20 mouse cellular contexts compared by ENCODE assay signal in the genomic region with DNA sequence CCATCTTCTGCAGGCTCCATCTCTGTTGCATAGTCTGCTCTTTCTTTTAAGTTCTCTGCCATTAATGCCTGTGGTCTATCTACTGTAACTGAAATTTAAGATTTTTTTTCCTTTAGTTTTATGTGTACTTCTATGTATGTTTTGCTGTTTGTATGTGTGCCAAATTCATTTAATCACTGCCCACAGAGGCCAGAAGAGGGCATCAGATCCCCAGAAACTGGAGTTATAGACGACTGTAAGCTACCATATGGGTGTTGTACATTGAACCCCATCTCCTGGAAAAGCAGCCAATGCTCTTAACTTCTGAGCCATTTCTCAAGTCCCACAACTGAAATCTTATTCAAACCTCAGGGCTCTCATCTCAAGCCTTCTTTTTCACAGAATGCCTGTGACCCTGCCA. TPM values are rescaled to one million over a fixed set of nuclear protein-coding genes. Genes with fewer than 3 reads are reported as not detected.
DNase-seq lines count a peak whose midpoint lies in the region; ATAC-seq and TF ChIP-seq lines count a peak whose summit lies in the region.
"Had no signal": no experiment of that assay in that cellular context is flagged by ENCODE, and none has a peak within 500 bp of the region (broad histone marks: within the 10 kb centered on the region; RNA-seq: fewer than 3 reads in every experiment).

No protein-coding gene starts in this region.

- no peaks in the 10 kb centered on the region for H3K9me3 ChIP-seq in intestine, postnatal 0 days (ENCODE audit: control insufficient read depth)
- H3K9me3 ChIP-seq in intestine, embryonic 16.5 days (ENCODE audit: control insufficient read depth, low read length), result peaks cover 6% of the 10 kb centered on the region; the same call in 1 of the 2 replicates
- no peaks in the 10 kb centered on the region; the same call in 1 of the 2 replicates for H3K9me3 ChIP-seq in midbrain, postnatal 0 days (ENCODE audit: low read length)
- H3K9me3 ChIP-seq in midbrain, embryonic 13.5 days, result peaks cover 6% of the 10 kb centered on the region; the same call in 1 of the 2 replicates
- H3K9me3 ChIP-seq: embryonic facial prominence, embryonic 15.5 days; lung, embryonic 15.5 days had no signal

- H3K9ac ChIP-seq in intestine, postnatal 0 days (ENCODE audit: low read depth, low read length), result no peak overlapping the region
- H3K9ac ChIP-seq in intestine, embryonic 16.5 days (ENCODE audit: low read depth, low read length), result no peak overlapping the region
- no peak overlapping the region for H3K9ac ChIP-seq in midbrain, postnatal 0 days (replicated peaks; ENCODE audit: low read length, poor library complexity, severe bottlenecking)
- H3K9ac ChIP-seq in midbrain, embryonic 13.5 days (replicated peaks), result no peak overlapping the region
- H3K9ac ChIP-seq: embryonic facial prominence, embryonic 15.5 days; lung, embryonic 15.5 days had no signal

- H3K4me3 ChIP-seq in intestine, postnatal 0 days (ENCODE audit: low read depth, low read length), result no peak overlapping the region
- no peak overlapping the region for H3K4me3 ChIP-seq in intestine, embryonic 16.5 days (ENCODE audit: low read length)
- H3K4me3 ChIP-seq in midbrain, postnatal 0 days (ENCODE audit: low read depth, low read length), result no peak overlapping the region
- no peak overlapping the region for H3K4me3 ChIP-seq in midbrain, embryonic 13.5 days (replicated peaks)
- H3K4me3 ChIP-seq: embryonic facial prominence, embryonic 15.5 days; lung, embryonic 15.5 days; myocyte had no signal

- H3K4me1 ChIP-seq in intestine, postnatal 0 days (replicated peaks; ENCODE audit: control insufficient read depth, insufficient read depth, low read length), result no peaks in the 10 kb centered on the region
- no peaks in the 10 kb centered on the region for H3K4me1 ChIP-seq in intestine, embryonic 16.5 days (ENCODE audit: control insufficient read depth, insufficient read depth, low read length)
- no peaks in the 10 kb centered on the region for H3K4me1 ChIP-seq in midbrain, postnatal 0 days (ENCODE audit: insufficient read depth, low read length)
- H3K4me1 ChIP-seq in midbrain, embryonic 13.5 days (replicated peaks), result no peaks in the 10 kb centered on the region
- H3K4me1 ChIP-seq: embryonic facial prominence, embryonic 15.5 days; lung, embryonic 15.5 days had no signal

- no peaks in the 10 kb centered on the region for H3K27me3 ChIP-seq in intestine, postnatal 0 days (replicated peaks; ENCODE audit: control insufficient read depth, insufficient read depth, low read length)
- no peaks in the 10 kb centered on the region for H3K27me3 ChIP-seq in intestine, embryonic 16.5 days (replicated peaks; ENCODE audit: control insufficient read depth, insufficient read depth, low read length)
- H3K27me3 ChIP-seq in midbrain, postnatal 0 days (ENCODE audit: insufficient read depth, low read length), result no peaks in the 10 kb centered on the region
- H3K27me3 ChIP-seq in midbrain, embryonic 13.5 days, result no peaks in the 10 kb centered on the region
- no peaks in the 10 kb centered on the region for H3K27me3 ChIP-seq in splenic B cell, adult 2 months (ENCODE audit: control insufficient read depth, insufficient read depth, low read length, poor library complexity, severe bottlenecking)
- H3K27me3 ChIP-seq: embryonic facial prominence, embryonic 15.5 days; lung, embryonic 15.5 days had no signal

- DNase-seq in midbrain, postnatal 0 days (ENCODE audit: low spot score), result no peak
- DNase-seq in MN1 (ENCODE audit: low spot score), result peak; percentile 37
- peak; percentile 13 for DNase-seq in splenic B cell, adult 2 months (ENCODE audit: low read depth, low spot score)
- no peak for DNase-seq in urinary bladder, adult 18-20 months (ENCODE audit: low spot score in 2 of 2)
- no peak for DNase-seq in thymus, postnatal 14 days
- DNase-seq: adrenal gland, adult 8-10 months; cerebellum, adult 18-20 months; heart, postnatal 14 days; kidney, adult 9 months; right cerebral cortex, postnatal 14 days had no signal

- no peak overlapping the region for H3K4me2 ChIP-seq in intestine, postnatal 0 days (replicated peaks; ENCODE audit: low read depth)
- H3K4me2 ChIP-seq in intestine, embryonic 16.5 days (ENCODE audit: low read depth, low read length), result no peak overlapping the region
- no peak overlapping the region for H3K4me2 ChIP-seq in midbrain, postnatal 0 days (ENCODE audit: low read depth, low read length, poor library complexity, severe bottlenecking)
- H3K4me2 ChIP-seq in midbrain, embryonic 13.5 days (replicated peaks), result no peak overlapping the region
- H3K4me2 ChIP-seq: embryonic facial prominence, embryonic 15.5 days; lung, embryonic 15.5 days had no signal

- H3K36me3 ChIP-seq in intestine, postnatal 0 days (ENCODE audit: control insufficient read depth, insufficient read depth), result no peaks in the 10 kb centered on the region
- H3K36me3 ChIP-seq in intestine, embryonic 16.5 days (ENCODE audit: control insufficient read depth, insufficient read depth, low read length), result no peaks in the 10 kb centered on the region
- no peaks in the 10 kb centered on the region for H3K36me3 ChIP-seq in midbrain, postnatal 0 days (ENCODE audit: insufficient read depth, low read length)
- H3K36me3 ChIP-seq in midbrain, embryonic 13.5 days, result no peaks in the 10 kb centered on the region
- no peaks in the 10 kb centered on the region for H3K36me3 ChIP-seq in splenic B cell, adult 2 months (ENCODE audit: control insufficient read depth, insufficient read depth, low read length, poor library complexity, severe bottlenecking)
- H3K36me3 ChIP-seq: embryonic facial prominence, embryonic 15.5 days; lung, embryonic 15.5 days had no signal

- no peak overlapping the region for H3K27ac ChIP-seq in intestine, postnatal 0 days (ENCODE audit: low read depth, low read length)
- no peak overlapping the region for H3K27ac ChIP-seq in intestine, embryonic 16.5 days (ENCODE audit: low read length)
- H3K27ac ChIP-seq in midbrain, postnatal 0 days (ENCODE audit: low read depth, low read length), result no peak overlapping the region
- H3K27ac ChIP-seq in midbrain, embryonic 13.5 days, result no peak overlapping the region
- H3K27ac ChIP-seq: embryonic facial prominence, embryonic 15.5 days; lung, embryonic 15.5 days had no signal

- peak; percentile 58 for TF ChIP-seq CTCF in intestine, postnatal 0 days (IDR thresholded peaks at IDR 0.05; ENCODE audit: low read depth)
- TF ChIP-seq CTCF in midbrain, postnatal 0 days (IDR thresholded peaks at IDR 0.05), result peak; percentile 50

- no peak for ATAC-seq in intestine, postnatal 0 days
- ATAC-seq in intestine, embryonic 16.5 days, result no peak
- ATAC-seq in midbrain, postnatal 0 days (ENCODE audit: low FRiP score), result no peak
- ATAC-seq in midbrain, embryonic 13.5 days, result no peak
- ATAC-seq: hindbrain, embryonic 16.5 days had no signal

- 12% methylated on average over 1 of the region's 1 CpGs for WGBS in intestine, postnatal 0 days
- WGBS in intestine, embryonic 16.5 days, result 21% methylated on average over 1 of the region's 1 CpGs
- 24% methylated on average over 1 of the region's 1 CpGs for WGBS in midbrain, postnatal 0 days
- 34% methylated on average over 1 of the region's 1 CpGs for WGBS in midbrain, embryonic 13.5 days

RNA-seq across cellular contexts. Expression of a gene that starts 3.4 kb away (rescaled TPM):
- polyA plus RNA-seq in intestine, postnatal 0 days (2015; fragmentation: Nextera tagmentation; extraction: Ambion mirVana), result 0.12 and 0.34 TPM in 2 replicates
- 0.47 and 0.48 TPM in 2 replicates for polyA plus RNA-seq in intestine, embryonic 16.5 days (2015; fragmentation: Nextera tagmentation; extraction: Ambion mirVana)
- total RNA-seq in midbrain, postnatal 0 days (2014; rRNA removed), result 0.33 and 0.49 TPM in 2 replicates
- 0.12 and 0.36 TPM in 2 replicates for polyA plus RNA-seq in midbrain, postnatal 0 days (2015; fragmentation: Nextera tagmentation; extraction: Ambion mirVana)
- polyA plus RNA-seq in midbrain, embryonic 13.5 days (2015; fragmentation: Nextera tagmentation; extraction: Ambion mirVana), result 0.28 TPM in 1 of 2 replicates, not detected in the other
- polyA plus RNA-seq: embryonic facial prominence, embryonic 15.5 days; lung, embryonic 15.5 days; myocyte had no signal

RNA-seq across cellular contexts. Expression of a gene that starts 6.7 kb away (rescaled TPM):
- polyA plus RNA-seq in intestine, postnatal 0 days (2015; fragmentation: Nextera tagmentation; extraction: Ambion mirVana), result 0.24 and 0.30 TPM in 2 replicates
- polyA plus RNA-seq in intestine, embryonic 16.5 days (2015; fragmentation: Nextera tagmentation; extraction: Ambion mirVana), result 0.18 and 0.32 TPM in 2 replicates
- total RNA-seq in midbrain, postnatal 0 days (2014; rRNA removed), result not detected in 2 replicates
- polyA plus RNA-seq in midbrain, postnatal 0 days (2015; fragmentation: Nextera tagmentation; extraction: Ambion mirVana), result not detected in 2 replicates
- 0.11 TPM in 1 of 2 replicates, not detected in the other for polyA plus RNA-seq in midbrain, embryonic 13.5 days (2015; fragmentation: Nextera tagmentation; extraction: Ambion mirVana)
- total RNA-seq: adrenal gland, adult 8-10 months; heart, postnatal 14 days; layer of hippocampus, adult 18-20 months had no signal
- polyA plus RNA-seq: embryonic facial prominence, embryonic 15.5 days; forebrain, embryonic 11.5 days; hindbrain, embryonic 16.5 days; limb, embryonic 14.5 days; lung, embryonic 15.5 days; myocyte had no signal

RNA-seq across cellular contexts. Expression of a gene that starts 23.3 kb away (rescaled TPM):
- polyA plus RNA-seq in intestine, postnatal 0 days (2015; fragmentation: Nextera tagmentation; extraction: Ambion mirVana), result 9.8 and 12.0 TPM in 2 replicates
- 30.2 and 34.7 TPM in 2 replicates for polyA plus RNA-seq in intestine, embryonic 16.5 days (2015; fragmentation: Nextera tagmentation; extraction: Ambion mirVana)
- 24.5 and 24.8 TPM in 2 replicates for total RNA-seq in midbrain, postnatal 0 days (2014; rRNA removed)
- 16.8 and 19.0 TPM in 2 replicates for polyA plus RNA-seq in midbrain, postnatal 0 days (2015; fragmentation: Nextera tagmentation; extraction: Ambion mirVana)
- polyA plus RNA-seq in midbrain, embryonic 13.5 days (2015; fragmentation: Nextera tagmentation; extraction: Ambion mirVana), result 30.8 and 33.9 TPM in 2 replicates

RNA-seq across cellular contexts. Expression of a gene that starts 47.9 kb away (rescaled TPM):
- polyA plus RNA-seq in intestine, postnatal 0 days (2015; fragmentation: Nextera tagmentation; extraction: Ambion mirVana), result 5.2 and 5.3 TPM in 2 replicates
- 6.9 and 7.5 TPM in 2 replicates for polyA plus RNA-seq in intestine, embryonic 16.5 days (2015; fragmentation: Nextera tagmentation; extraction: Ambion mirVana)
- total RNA-seq in midbrain, postnatal 0 days (2014; rRNA removed), result 12.4 and 12.8 TPM in 2 replicates
- polyA plus RNA-seq in midbrain, postnatal 0 days (2015; fragmentation: Nextera tagmentation; extraction: Ambion mirVana), result 6.7 and 8.5 TPM in 2 replicates
- polyA plus RNA-seq in midbrain, embryonic 13.5 days (2015; fragmentation: Nextera tagmentation; extraction: Ambion mirVana), result 13.8 and 15.2 TPM in 2 replicates

Comparison
In these comparisons a context has a peak if more than half of its experiments do, and no peak if none do; other contexts are left out.
1. DNase-seq: peak in MN1 (single experiment) and splenic B cell, adult 2 months (single experiment); none in midbrain, postnatal 0 days (single experiment), urinary bladder, adult 18-20 months (0 of 2) and thymus, postnatal 14 days (single experiment).